Mouse (Mus musculus): ENCODE results near the gene Faap100.

DNA sequence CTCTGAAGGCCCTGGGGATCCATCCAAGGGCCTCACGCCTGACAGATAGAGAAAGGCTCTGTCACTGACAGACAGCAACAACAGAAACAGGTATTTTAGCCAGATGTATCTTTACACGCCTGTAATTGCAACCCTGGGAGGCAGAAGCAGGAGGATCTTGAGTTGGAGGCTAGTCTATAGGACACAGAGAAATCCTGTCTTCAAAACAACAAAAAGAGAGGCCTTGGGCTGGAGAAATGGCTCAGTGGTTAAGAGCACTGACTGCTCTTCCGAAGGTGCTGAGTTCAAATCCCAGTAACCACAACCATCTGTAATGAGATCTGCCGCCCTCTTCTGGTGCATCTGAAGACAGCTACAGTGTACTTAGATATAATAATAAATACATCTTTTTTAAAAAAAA is 21.7 kb downstream of the Faap100 start:
- TF ChIP-seq CTCF (conservative IDR thresholded peaks at IDR 0.05; ENCODE audit: insufficient read depth, insufficient read length, low read depth, low read length): no peak
- TF ChIP-seq POLR2A (IDR thresholded peaks at IDR 0.05; ENCODE audit: low read depth, low read length): no peak
